Mouse (Mus musculus) layer of hippocampus, adult 9-10 months (tissue): ENCODE measurements around the gene Letm1.

Experiments used
- DNase-seq: peaks from one replicate; pipeline ENCODE4 v3.0.0; 2022; ENCODE audit warnings: low spot score

Letm1 gene

DNA sequence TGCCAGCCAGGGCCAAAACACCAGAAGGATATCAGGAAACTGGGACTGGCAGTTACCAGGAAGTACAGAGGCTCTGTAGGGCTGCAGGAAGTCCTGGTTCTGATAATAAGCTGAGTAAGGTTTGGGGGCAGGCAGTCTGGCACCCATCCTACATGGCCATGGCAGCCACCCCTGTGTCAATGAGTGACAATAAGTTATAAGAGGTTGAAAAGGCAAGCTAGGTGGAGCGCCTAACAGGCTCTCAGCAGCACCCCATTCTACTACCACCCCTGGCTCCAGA is 76.3 kb downstream of the Letm1 start:
- no peak for DNase-seq

DNA sequence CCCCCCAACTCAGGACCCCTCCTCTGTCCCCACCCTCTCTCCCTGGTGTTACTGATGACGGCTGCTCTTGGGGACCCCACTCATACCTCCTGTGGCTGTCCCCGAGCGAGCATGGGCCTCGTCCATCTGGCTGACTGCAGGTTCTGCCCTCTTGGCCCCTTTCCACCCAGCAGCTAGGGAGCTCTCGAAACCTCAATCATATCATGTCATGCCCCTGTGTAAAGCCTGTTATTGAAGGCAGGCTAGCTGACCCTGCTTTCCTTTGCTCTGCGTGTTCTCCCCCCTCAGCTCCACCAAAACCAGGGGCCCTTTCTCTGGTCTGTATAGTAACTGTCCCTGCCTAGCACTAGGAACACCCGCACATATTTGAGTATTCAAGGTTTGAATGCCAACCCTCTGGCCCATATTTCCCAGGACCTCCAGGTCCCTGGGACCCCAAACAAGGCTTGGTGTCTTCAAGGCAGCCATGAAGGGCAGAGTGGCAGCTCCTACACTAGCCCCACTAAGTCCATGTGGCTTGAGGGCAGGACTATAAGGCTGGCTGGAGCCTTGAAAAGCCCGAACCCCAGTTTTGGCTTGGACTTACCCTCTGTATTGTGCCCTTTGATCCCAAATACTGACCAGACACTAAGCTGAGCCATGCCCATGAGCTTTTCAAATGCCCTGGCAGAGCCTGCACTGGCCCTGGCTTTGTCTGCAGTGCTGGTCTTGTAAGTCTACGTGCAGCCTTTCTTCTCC is 76.8 kb downstream of the Letm1 start:
- DNase-seq: no peak

DNA sequence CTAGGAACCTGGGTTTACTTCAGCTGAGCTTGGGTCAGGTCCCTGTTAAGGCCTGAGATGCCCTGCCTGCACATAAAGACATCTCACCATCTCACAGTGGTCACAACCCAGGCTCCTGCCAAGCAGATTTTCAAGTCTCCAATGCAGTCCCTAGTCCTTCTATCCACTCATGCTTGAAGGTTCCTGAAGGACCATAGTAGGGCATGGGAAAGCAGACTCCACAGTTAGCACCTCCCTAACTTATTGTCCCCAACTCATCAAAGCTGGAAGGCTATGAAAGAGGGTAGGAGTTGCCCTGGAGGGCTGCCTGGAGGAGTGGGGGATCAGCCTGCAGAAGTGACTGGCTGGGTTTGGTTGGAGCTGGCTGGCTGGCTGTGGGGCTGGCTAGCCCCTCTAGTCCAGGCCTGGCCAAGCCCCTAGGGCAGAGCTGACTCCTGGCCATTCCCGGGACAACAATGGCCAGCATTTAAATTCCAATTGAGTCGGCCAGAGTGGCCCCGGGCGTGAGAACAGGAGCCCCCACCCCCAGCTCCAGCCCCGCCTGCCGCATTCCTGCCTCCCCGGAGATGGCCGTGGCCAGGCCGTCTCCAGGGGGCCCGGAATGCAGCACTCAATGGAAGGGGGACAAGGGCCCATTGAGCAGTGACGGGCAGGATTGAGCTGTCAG is 77.5 kb downstream of the Letm1 start:
- DNase-seq: no peak

DNA sequence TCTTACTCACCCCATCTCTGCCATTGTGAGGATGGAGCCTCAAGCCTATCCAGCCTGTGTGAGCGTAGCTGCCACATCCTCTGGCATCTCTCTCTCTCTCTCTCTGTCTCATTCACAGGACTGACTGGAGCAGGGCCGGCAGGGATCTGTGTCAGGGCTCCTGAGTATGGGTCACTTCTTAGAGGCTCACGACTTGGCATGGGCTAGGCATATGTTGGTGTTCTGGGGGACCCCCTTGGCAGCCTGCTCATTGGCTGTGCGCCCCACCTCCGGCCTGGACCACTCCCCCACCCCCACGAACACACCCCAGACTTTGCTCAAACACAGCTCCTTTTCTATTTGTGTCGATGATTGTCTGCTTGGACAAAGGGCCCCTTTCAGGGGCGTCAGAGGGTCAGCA is 78.6 kb downstream of the Letm1 start:
- DNase-seq: no peak

DNA sequence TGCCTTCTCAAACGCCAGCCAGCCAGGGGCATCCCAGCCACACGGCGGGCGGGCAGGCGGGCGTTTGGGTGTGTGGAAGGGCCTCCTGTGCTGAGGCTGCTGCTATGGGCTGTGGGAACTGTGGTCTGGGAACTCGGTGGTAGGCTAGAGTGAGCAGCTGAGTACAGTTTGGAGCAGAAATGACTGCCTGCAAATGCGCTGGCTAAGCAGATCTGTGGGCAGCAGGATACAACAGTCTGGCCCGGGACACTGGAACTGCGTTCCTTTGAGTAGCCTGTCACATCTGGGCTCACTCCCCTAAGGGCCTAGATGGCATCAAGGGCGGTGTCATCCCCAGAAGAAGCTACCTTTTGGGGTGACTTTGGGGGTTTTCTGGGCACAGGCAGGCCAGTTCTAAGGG is 80.8 kb downstream of the Letm1 start:
- DNase-seq: no peak

DNA sequence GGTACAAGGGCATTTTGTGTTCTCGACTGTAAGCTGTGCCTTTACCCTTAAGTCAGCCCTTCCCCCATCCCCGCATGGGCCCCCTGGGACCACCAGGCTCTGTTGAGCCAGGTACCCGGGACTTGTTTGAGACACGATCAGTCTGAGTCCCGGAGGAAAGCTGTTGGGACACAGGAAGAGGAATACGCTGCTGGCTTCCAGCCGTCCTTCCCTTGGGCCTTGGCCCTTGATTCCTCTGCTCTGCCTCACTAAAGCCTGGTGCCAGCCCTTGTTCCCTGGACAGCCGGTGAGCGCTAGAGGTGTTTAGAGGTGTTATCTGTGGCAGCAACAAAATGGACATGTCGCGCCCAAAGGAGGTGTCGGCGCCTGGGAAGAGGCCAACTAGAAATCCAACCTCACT is 82.6 kb downstream of the Letm1 start:
- DNase-seq: no peak

DNA sequence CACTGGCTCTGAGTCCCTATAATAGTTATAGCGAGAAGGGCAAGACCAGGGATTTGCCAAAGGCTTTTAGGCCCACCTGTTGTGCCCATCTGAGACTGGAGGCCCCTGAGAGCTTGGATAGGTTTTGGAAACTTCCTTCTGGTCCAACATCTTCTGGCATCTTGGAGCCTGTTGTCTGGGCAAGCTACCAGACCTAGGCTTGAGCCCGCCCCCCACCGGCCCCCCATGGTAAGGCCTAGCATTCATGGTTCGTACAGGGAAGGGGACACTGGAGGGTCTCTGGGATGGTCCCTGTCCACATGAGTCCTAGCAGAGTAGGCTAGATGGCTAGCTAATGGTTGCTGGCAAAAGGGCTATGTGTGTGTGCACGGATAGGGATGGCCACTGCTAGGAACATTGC is 83.9 kb downstream of the Letm1 start:
- no peak for DNase-seq

DNA sequence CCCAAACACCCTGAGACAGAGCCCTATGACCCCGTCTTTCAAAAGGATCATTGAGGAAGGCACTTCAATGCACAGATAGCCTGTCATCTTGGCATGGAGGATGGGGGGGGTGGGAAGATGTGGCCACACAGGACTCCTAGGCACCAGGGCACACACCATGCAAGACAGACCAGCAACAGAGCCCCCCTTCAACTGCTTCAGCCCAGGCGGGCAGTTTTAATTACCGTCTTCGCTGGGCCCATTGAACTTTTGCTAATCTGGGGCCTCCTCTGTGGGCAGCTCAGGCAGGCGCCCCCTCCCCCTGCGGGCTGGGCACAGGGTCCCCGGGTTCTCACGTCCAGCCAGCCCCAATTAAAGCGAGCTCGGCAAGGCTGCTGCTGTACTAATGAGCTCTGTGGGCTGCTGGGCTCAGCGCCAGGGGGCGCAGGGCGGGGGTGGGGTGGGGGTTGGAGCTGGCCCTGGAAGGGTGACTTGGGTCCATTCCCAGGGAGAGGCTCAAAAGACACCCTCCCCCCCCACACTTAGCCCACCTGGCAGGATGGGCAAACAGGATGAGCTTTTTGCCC is 84.6 kb downstream of the Letm1 start:
- no peak for DNase-seq

DNA sequence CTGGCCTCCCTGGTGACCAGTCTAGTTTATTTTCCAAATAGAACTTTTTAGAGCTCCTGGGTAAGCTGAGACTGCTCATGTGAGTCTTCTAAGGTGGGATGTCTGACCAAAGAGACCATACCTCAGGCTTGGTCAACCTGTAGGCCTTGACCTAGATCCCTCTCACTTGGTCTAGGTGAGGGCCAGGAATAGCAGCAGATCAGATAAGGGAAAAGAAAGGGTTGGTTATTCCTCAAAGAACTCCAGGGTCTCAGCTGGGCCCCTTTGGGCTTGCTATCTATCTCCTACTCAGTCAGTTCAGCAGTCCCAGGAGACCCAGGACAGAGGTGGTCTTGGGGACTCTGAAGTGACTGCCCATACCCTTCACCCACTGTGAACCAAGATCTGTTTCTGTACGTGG is 85.1 kb downstream of the Letm1 start:
- DNase-seq: no peak

DNA sequence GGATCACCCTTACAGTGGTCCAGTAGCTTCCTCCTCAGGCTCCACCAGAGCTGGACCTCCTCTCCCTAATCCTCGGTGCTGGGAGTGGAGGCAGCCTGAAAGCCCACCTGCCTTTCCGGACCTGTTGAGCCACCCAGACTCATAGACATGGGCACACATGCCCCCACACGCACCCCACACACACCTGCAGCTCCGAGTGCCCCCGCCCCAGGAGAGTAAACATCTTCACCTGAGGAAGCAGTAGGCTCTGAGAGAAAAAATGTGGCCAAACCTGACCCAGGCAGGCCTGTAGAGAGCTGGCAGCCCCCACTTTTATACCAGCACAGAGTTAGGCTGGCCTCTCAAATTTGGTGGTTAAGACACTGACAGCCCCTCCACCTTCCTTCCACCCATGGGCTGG is 86.2 kb downstream of the Letm1 start:
- DNase-seq: no peak

DNA sequence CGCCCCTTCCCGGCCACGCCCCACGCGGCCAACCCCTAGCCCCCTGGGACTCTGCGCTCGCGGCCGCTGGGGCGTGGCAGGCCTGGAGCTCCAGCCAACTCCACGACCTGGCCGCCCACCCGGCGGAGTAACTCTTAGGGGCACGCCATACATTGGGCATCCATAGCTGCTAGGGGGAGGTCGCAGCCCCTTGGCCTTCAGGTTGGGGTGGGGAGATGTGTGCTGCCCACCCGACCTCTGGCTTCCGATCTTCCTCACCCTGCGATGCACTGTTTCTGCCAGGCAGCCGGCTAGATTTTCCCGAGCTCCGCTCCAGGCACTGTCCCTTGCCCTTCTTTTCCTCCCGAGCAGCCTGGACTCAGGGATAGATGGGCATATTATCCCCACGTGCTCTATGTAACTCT is 86.9 kb downstream of the Letm1 start:
- DNase-seq: no peak

DNA sequence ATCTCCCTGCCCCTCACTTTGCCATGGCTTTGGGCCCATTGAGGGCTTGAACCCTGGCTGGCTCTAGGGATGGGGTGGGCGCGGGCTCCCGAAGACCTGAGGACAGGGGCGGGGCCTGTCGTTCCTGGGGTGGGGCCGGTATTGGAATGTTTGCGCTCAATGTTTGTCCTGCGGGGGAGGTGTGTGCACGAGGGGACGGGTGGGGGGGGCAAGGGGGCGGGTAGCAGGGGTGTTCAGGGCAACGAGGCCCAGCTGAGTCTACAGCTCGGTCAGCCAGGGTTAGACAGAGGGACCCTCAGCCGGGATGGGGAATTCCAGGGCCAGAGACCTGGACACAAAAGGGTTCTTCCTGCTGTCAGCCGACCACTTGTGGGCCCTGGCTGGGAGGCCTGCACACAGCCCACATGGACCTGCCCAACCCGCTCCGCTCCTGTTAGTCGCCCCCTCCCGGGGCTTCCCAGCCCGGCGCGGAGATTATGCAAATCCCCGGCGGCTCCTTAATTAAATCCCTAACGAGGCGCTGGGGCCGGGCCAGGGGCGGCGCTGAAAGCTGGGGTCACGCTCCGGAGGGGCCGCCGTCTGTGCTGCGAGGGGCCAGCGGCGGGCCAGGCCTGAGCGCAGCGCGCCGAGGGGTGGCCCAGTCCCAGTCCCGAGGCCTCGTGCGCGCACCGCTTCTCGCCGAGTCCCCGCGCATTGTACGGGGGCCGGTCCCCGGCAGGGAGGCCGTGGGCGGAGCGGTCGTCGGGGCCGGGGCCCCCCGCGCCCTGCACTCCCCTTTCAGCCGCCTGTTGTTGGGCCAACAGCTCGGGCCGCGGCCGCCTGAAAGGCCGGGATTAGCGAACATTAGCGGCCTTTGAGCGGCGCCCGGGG is 87.5 kb downstream of the Letm1 start:
- no peak for DNase-seq

DNA sequence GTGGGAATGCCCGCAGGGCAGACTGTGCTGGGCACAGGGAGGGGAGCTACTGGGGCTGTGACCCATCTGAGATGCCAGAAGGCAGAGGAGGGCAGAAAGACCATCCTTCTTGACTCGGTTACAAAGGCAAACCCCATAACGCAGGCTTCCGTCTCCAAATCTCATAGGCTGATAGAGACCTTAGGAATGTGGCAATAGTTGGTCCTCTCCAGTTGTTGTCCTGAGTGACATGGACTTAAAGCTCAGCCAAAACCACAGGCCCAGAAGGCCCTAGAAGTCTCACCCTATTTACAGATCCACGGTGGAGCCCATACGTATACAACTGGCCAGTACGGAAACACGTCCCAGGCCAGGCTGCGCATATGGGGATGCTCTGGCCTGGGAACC is 88.2 kb downstream of the Letm1 start:
- DNase-seq: no peak

DNA sequence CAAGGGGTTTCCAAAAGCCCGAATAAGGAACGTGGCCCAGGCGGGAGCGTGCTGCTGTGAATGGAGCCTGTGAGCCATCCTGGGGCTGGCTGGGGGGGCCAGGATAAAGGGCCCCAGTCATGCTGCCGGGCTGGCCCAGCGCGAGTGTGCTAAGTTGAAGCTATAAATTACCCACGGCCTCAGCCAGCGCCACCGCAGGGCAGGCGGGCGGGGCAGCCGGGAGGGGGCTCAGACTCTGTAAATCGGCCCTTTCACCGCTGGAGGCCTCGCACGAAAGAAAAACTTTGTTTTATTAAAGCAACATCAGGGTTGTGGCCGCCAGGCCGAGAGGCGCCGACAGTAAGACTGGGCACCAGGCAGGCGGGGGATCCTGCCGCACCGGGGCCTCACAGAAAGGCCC is 90.2 kb downstream of the Letm1 start:
- DNase-seq: no peak

DNA sequence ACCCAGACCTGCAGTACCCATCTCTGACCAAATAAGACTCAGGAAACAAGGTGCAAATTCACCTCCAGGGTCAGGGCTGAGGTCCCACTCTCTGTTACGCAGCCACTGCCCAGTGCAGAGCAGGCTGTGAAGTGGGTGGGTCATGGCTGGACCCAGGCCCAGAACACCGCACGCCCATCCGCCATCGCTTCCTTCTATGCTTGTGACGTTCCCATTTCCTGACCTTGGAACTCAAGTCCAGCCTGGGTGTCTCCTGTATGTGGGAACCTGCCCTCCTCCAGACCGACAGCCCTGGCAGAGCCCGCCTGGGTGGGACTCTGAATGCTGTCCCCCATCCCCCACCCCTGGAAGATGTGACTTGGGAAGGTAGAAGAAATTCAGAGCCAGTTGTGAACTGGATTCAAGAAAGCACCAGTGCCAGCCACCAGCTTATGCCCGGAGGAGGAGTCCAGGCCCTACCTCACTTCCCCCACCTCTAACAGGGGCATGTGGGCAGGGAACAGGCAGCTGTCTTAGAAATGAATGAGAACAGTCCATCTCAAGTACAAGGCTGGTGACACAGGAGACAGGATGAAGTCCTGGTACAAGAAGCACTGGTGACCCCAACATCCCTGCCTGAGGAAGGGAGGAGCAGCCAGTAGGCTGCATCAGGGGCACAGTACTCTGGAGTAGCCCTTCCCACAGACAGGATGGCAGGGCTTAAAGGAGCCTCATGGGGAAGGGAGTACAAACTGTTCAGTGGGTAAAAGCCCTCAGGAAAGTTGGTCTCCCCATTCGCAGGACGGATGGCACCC is 92.6 kb downstream of the Letm1 start:
- no peak for DNase-seq
